Mouse (Mus musculus) left cerebral cortex, postnatal 36 days (tissue): ENCODE results near the gene Ptma. TPM values are rescaled to one million over a fixed set of nuclear protein-coding genes. Genes with fewer than 3 reads are reported as not detected.
A peak's percentile ranks its signal among the peaks of the same experiment; 100 is the strongest.
"Not testable (repeated sequence)": the region's sequence is repeated elsewhere in the genome, so short reads cannot be mapped to it uniquely, and the experiment has no call there.

Experiments used
- DNase-seq, 2 experiments: peaks; one replicate each; pipeline ENCODE4 v3.0.0; 2021 to 2022; ENCODE audit warnings: low spot score in 2 of 2, mixed read lengths in 1 of 2
- intact Hi-C: fragments of 180-260 bp; cut with DNase I; formaldehyde crosslinking; loops from one replicate; pipeline ENCODE4 v1.15.1; 2025
- total RNA-seq, 2 experiments: library from RNA; stranded (reverse); gene quantifications; 2 replicates each; pipeline ENCODE4 v1.2.3; 2021

Gene Ptma
- total RNA-seq, 2 experiments from 2014 or later: 384 TPM

DNA sequence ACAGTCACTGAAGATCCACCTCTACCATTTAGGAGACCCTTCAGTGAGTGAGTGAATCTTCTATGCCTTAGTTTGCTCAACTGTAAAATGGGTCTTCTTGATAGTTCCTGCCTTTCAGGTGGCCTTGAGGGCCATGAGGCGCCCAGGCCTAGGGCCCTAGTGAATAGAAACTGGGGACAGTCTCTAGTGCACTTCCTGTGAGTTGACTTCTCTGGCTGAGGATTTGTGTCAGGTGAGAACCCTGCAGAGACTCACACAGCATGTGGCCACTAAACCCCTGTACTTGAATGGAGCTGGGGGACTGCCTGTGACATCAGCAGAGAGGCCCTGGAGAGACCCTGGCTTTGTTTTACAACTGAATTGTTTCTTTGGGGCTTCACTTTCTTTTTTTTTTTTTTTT lies 16.3 kb upstream of the Ptma start:
- intact Hi-C loops: no loop called here
- no peak for DNase-seq

- intact Hi-C loops: no loop called here
- DNase-seq: no peak
Measured at GRCm38 (mm10) chr1:86510676-86511441, 15.7 kb upstream of the Ptma start.

DNA sequence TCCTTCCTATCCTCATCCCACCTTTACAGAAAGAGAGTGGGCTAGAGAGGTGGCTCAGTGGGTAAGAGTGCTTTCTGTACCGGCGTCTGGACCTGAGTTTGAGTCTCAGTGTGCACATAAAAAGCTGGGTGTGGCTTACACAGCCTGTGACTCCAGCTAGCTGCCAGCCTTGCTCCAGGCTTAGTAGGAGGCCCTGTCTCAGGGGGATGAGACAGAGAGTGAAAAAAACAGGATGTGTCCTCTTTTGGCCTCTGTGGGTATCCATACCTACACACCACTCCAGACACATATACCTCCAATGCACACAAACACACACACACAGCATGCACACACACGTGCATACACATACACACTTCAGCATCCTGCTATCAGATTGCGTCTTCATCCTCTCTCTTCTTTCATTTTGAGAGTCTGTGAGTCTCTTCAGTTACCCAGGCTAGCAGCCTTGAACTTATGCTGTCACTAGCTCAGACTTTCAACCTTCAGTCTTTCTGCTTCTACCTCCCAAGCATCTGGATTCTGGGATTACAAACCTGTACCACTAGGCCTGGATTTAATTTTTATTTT lies 14.3 kb upstream of the Ptma start:
- intact Hi-C loops: no loop called here

GRCm38 (mm10) chr1:86513031-86513430 lies 13.5 kb upstream of the Ptma start:
- intact Hi-C loops, DNase-seq: not testable (repeated sequence)

More for the DNA sequence above, 14.3 kb upstream of the Ptma start:
- no peak for DNase-seq

DNA sequence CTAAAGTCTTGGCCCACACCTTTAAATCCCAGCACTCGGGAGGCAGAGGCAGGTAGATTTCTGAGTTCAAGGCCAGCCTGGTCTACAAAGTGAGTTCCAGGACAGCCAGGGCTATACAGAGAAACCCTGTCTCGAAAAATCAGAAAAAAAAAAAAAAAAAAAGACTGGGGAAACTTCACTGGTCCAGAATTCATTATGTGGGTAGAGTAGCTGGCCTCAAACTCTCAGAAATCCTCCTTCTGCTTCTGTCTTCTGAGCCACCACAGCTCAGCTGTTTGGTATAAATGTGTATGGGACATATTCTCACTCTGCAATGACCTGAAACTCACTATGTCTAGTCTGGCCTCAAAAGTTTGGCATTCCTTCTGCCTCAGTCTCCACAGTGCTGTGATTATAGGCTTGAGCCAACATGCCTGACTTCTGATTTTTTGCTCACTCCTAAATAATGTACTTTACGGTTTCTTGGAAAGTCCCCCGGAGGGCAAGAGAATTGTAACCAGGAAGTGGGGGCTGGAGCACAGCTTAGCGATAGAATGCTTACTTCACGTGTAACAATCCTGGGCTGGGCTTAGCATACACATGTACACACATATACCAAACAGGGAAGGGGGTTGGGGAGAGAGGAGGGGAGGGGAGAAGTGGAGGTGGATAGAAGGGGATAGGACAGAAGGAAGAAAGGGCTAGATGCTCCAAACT lies 10.7 kb upstream of the Ptma start:
- DNase-seq: no peak
- intact Hi-C loops: no loop called here

- intact Hi-C loops: no loop called here
- DNase-seq: no peak
Measured at GRCm38 (mm10) chr1:86517076-86517475, 9.4 kb upstream of the Ptma start.

DNA sequence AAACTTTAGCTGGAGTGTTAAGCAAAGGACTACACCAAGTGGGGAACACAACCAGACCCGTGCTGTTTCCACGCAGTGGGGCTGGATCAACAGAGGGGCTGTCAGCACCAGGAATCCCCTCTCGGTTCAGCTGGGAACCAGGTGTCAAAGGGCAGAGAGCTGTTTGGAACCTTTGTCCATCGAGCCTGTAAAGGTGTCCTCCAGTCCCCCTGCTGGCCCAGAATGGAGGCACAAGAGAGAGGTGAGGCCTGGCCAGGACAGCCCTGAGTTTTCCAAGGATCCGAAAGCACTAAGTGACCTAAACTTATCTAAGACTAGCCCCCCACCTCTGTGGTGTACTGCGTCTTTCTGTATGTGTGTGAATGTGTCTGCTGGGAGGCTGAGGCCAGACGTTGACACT lies 6.2 kb upstream of the Ptma start:
- no peak for DNase-seq
- intact Hi-C loops: no loop called here

DNA sequence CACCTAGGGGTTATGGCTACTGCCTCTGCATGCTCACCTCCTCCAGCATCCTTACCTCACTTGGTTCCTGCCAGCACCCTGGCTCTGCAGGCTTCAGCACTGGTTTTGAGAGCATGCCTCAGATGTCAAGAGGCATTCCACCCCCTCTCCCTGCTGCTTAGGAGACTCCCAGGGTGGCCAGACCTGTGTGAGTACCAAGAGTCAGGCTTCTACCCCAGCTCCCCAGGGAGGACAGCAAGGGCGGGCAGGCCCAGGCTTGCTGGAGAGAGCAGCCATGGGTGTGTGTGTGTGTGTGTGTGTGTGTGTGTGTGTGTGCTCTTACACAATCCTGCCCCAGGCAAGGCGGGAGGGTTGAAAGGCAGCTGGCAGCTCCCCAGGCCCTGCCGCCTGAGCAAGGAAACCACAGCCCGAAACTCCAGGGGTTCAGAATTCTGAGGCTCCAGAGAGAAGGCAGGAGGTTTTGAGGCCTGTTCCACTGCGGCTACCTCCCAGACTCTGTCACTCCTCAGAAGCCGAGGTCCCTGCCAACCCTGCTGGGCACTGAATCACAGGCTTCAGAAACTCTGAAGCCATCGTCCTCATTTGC lies 4.1 kb upstream of the Ptma start:
- intact Hi-C loops: no loop called here
- no peak for DNase-seq

GRCm38 (mm10) chr1:86523776-86524618 lies 2.5 kb upstream of the Ptma start:
- intact Hi-C loops: no loop called here
- DNase-seq: no peak

- intact Hi-C loops: loop anchor here (1.0 kb wide), 1 partner anchor 38 kb away; no protein-coding TSS in a partner anchor
- peak; percentile 98 to 100 for DNase-seq
Measured at GRCm38 (mm10) chr1:86524619-86525498, 1.7 kb upstream of the Ptma start.

- peak; percentile 79 for DNase-seq
- intact Hi-C loops: loop anchor here (1.0 kb wide), 2 partner anchors 21 to 38 kb away; no protein-coding TSS in a partner anchor
Measured at GRCm38 (mm10) chr1:86525499-86526115, 919 bp upstream of the Ptma start.

- intact Hi-C loops: loop anchor here (1.0 kb wide), 1 partner anchor 23 kb away; no protein-coding TSS in a partner anchor
- DNase-seq: peak in 1 of 2 experiments; percentile 22
Measured at GRCm38 (mm10) chr1:86526789-86527598, 468 bp downstream of the Ptma start.

DNA sequence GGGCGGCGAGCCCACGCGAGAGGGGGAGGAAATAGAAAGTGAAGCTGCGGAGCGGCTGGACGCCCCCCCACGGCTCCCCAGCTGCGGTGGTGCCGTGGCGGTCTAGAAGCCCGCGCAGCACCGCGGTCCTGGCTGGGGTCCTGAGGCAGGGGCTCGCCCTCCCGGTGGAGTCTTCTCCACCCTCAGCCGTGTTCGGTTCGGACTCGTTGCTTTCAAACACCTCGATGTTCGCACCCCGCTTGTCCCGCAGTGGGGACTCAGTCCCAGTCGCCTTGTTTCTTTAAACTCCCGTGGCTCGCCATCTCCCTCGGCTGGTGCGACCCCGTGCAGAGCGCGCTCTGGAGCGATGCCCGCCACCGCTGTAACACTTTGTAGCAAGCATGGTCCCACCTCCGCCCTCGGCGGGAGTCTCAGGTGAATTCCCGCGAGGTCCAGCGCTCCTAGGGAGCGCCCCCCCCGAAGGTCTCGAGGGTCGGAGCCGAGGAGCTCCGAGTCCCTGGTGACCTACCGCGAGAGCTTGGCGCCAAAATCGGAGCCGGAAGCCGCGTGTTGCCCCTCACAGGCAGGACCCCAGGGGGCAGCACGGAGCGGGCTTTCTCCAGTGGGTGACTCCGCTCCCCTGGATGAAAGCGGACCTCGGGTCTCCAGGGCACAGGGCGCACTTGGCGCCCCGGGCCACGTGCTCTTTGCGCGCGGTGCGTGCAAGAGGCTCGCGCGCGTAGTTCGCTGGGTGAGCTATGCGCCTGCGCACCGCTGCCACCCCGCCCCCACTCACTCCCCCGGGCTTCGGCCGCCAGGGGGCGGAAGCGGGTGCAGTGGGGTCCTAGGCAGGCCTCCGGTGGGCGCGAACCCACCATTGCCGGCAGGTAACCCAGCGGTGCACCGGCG lies 1.3 kb downstream of the Ptma start:
- DNase-seq: peak; percentile 91 to 94
- intact Hi-C loops: loop anchor here (1.0 kb wide), 1 partner anchor 88 kb away; no protein-coding TSS in a partner anchor

DNA sequence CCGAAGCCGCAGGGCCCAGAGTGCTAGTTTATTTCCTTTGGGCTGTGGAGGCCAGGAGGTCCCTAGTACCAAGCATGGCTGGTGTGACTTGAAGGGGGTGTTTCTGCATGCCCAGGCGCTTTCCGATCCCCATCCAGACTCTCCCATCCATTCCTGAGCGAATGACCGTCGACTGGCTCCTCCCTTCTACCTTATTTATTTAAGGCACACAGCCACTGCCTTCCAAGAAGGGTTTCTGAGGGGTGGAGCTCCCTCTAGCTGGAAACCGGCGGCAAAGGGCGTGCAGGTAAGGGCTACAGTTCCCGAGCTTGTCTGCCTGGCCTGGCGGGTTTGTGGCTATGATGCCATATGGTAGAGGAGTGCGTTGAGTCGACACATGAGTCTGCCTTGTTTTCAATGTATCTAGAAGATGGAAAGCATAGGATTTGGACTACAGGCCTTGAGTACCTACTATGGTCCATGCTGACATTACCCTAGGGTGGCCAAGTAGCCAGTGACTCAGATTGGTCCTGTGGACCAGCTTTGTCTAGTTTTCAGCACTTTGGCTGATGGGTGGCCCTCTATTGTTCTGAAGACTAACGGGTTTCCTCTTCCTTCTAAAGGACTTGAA lies 2.1 kb downstream of the Ptma start:
- intact Hi-C loops: loop anchor here (1.0 kb wide), 1 partner anchor 88 kb away; no protein-coding TSS in a partner anchor
- DNase-seq: peak; percentile 57

DNA sequence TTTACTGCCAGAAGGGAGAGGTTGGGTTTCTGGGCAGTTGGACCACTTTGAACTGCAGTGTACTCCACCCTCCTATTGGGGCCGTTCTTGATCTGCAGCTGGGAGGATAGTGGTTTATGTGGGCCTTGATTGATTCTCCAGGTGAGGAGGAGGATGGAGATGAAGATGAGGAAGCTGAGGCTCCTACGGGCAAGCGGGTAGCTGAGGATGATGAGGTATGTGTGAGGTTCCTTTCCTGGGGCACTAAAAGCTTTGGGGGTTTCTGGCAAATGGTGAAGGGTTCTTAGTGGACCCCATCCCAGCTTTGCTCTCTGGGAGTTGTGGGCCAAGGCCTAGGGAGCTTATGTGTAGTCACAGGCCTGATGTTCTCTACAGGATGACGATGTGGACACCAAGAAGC lies 3.1 kb downstream of the Ptma start:
- no peak for DNase-seq
- intact Hi-C loops: no loop called here
